ENCODE assay signal across 10 mouse cellular contexts in genomic region chr2:172935776-172936562, GRCm38 (mm10). TPM values are rescaled to one million over a fixed set of nuclear protein-coding genes. Genes with fewer than 3 reads are reported as not detected.
A peak's percentile ranks its signal among the peaks of the same experiment; 100 is the strongest.
DNase-seq lines count a peak whose midpoint lies in the region; ATAC-seq lines count a peak whose summit lies in the region.
"Had no signal": no experiment of that assay in that cellular context is flagged by ENCODE, and none has a peak within 500 bp of the region (broad histone marks: within the 10 kb centered on the region; RNA-seq: fewer than 3 reads in every experiment).

No protein-coding gene starts in this region.

- DNase-seq in forebrain, embryonic 11.5 days (ENCODE audit: low spot score) = peak; percentile 49
- peak; percentile 58 for DNase-seq in embryo, embryonic 10.5 days (ENCODE audit: low spot score)
- DNase-seq in hindbrain, embryonic 14.5 days (ENCODE audit: low spot score) = no peak
- no peak for DNase-seq in adrenal gland, postnatal 14 days
- DNase-seq in spleen, postnatal 36 days (ENCODE audit: low spot score in 2 of 2) = no peak
- no peak for DNase-seq in adrenal gland, adult 18-20 months (ENCODE audit: low spot score in 2 of 2)
- DNase-seq: layer of hippocampus, postnatal 36 days; lung, adult 18-20 months had no signal

- no peak overlapping the region for H3K9ac ChIP-seq in forebrain, embryonic 11.5 days (ENCODE audit: low read length)
- H3K9ac ChIP-seq in forebrain, embryonic 15.5 days (replicated peaks) = no peak overlapping the region
- H3K9ac ChIP-seq in hindbrain, embryonic 14.5 days = 0 out of 2 replicates have a peak overlapping the region, but pooled peaks have one; percentile 31
- no peak overlapping the region for H3K9ac ChIP-seq in midbrain, embryonic 12.5 days (replicated peaks)

- no peaks in the 10 kb centered on the region for H3K36me3 ChIP-seq in forebrain, embryonic 11.5 days (ENCODE audit: control insufficient read depth, insufficient read depth, low read length)
- no peaks in the 10 kb centered on the region for H3K36me3 ChIP-seq in forebrain, embryonic 15.5 days
- no peaks in the 10 kb centered on the region for H3K36me3 ChIP-seq in hindbrain, embryonic 14.5 days (replicated peaks; ENCODE audit: control insufficient read depth, insufficient read depth)
- no peaks in the 10 kb centered on the region for H3K36me3 ChIP-seq in midbrain, embryonic 12.5 days

- 4% methylated on average over 12 of the region's 12 CpGs for WGBS in forebrain, embryonic 11.5 days
- WGBS in forebrain, embryonic 15.5 days = 28% methylated on average over 12 of the region's 12 CpGs
- 16% methylated on average over 12 of the region's 12 CpGs for WGBS in hindbrain, embryonic 14.5 days
- WGBS in midbrain, embryonic 12.5 days = 9% methylated on average over 12 of the region's 12 CpGs

- H3K27ac ChIP-seq in forebrain, embryonic 11.5 days (ENCODE audit: low read depth, low read length) = peak overlapping the region; percentile 41; the same call in 1 of the 2 replicates
- no peak overlapping the region for H3K27ac ChIP-seq in forebrain, embryonic 15.5 days (replicated peaks)
- peak overlapping the region; percentile 38 for H3K27ac ChIP-seq in hindbrain, embryonic 14.5 days
- H3K27ac ChIP-seq in midbrain, embryonic 12.5 days (replicated peaks) = peak overlapping the region; percentile 70

- peaks cover 53% of the 10 kb centered on the region for H3K27me3 ChIP-seq in forebrain, embryonic 11.5 days (ENCODE audit: control insufficient read depth, insufficient read depth, low read length)
- H3K27me3 ChIP-seq in forebrain, embryonic 15.5 days = peaks cover 55% of the 10 kb centered on the region
- H3K27me3 ChIP-seq in hindbrain, embryonic 14.5 days (ENCODE audit: control insufficient read depth, insufficient read depth, low read length) = peaks cover 74% of the 10 kb centered on the region
- peaks cover 90% of the 10 kb centered on the region for H3K27me3 ChIP-seq in midbrain, embryonic 12.5 days

- no peak for ATAC-seq in forebrain, embryonic 11.5 days (replicated peaks; ENCODE audit: low FRiP score)
- ATAC-seq in forebrain, embryonic 15.5 days (replicated peaks) = no peak
- no peak for ATAC-seq in hindbrain, embryonic 14.5 days (ENCODE audit: low FRiP score)
- ATAC-seq in midbrain, embryonic 12.5 days (ENCODE audit: low FRiP score, low read depth) = no peak

- no peak overlapping the region for H3K4me3 ChIP-seq in forebrain, embryonic 11.5 days (ENCODE audit: low read depth, low read length)
- no peak overlapping the region for H3K4me3 ChIP-seq in forebrain, embryonic 15.5 days
- no peak overlapping the region for H3K4me3 ChIP-seq in hindbrain, embryonic 14.5 days (replicated peaks; ENCODE audit: low read length)
- H3K4me3 ChIP-seq in midbrain, embryonic 12.5 days = no peak overlapping the region

- H3K4me2 ChIP-seq in forebrain, embryonic 11.5 days (ENCODE audit: low read depth, low read length, severe bottlenecking) = peak overlapping the region; percentile 46
- no peak overlapping the region for H3K4me2 ChIP-seq in forebrain, embryonic 15.5 days (replicated peaks)
- H3K4me2 ChIP-seq in hindbrain, embryonic 14.5 days (replicated peaks) = peak overlapping the region; percentile 91; the same call in 1 of the 2 replicates
- peak overlapping the region; percentile 54 for H3K4me2 ChIP-seq in midbrain, embryonic 12.5 days (replicated peaks)

- H3K4me1 ChIP-seq in forebrain, embryonic 11.5 days (replicated peaks; ENCODE audit: control insufficient read depth, insufficient read depth, low read length) = peaks cover 38% of the 10 kb centered on the region
- peaks cover 49% of the 10 kb centered on the region for H3K4me1 ChIP-seq in forebrain, embryonic 15.5 days
- H3K4me1 ChIP-seq in hindbrain, embryonic 14.5 days (replicated peaks; ENCODE audit: control insufficient read depth, insufficient read depth, low read length) = peaks cover 55% of the 10 kb centered on the region
- peaks cover 85% of the 10 kb centered on the region for H3K4me1 ChIP-seq in midbrain, embryonic 12.5 days

- no peaks in the 10 kb centered on the region for H3K9me3 ChIP-seq in forebrain, embryonic 11.5 days (ENCODE audit: control insufficient read depth, low read length)
- no peaks in the 10 kb centered on the region for H3K9me3 ChIP-seq in forebrain, embryonic 15.5 days
- H3K9me3 ChIP-seq in hindbrain, embryonic 14.5 days (ENCODE audit: control insufficient read depth, low read length) = no peaks in the 10 kb centered on the region
- H3K9me3 ChIP-seq in midbrain, embryonic 12.5 days = no peaks in the 10 kb centered on the region

RNA-seq across cellular contexts. Expression of gene Bmp7, which starts 4.2 kb away (rescaled TPM):
- polyA plus RNA-seq in forebrain, embryonic 11.5 days (2014; fragmentation: Nextera tagmentation; extraction: Ambion mirVana) = 18.8 and 20.7 TPM in 2 replicates
- 8.4 and 9.5 TPM in 2 replicates for polyA plus RNA-seq in forebrain, embryonic 15.5 days (2015; fragmentation: Nextera tagmentation; extraction: Ambion mirVana)
- polyA plus RNA-seq in hindbrain, embryonic 14.5 days (2014; fragmentation: Nextera tagmentation; extraction: Ambion mirVana) = 16.7 and 18.4 TPM in 2 replicates
- 16.8 and 17.5 TPM in 2 replicates for polyA plus RNA-seq in midbrain, embryonic 12.5 days (2016; fragmentation: Nextera tagmentation; extraction: Ambion mirVana)
- 15.2 and 15.9 TPM in 2 replicates for total RNA-seq in adrenal gland, postnatal 14 days (2021)
- 10 to 100 TPM; 33.4 to 55.2 TPM for total RNA-seq in adrenal gland, adult 18-20 months (2021)

RNA-seq across cellular contexts. Expression of gene Spo11, which starts 41.5 kb away (rescaled TPM):
- 0.47 and 0.71 TPM in 2 replicates for polyA plus RNA-seq in forebrain, embryonic 11.5 days (2014; fragmentation: Nextera tagmentation; extraction: Ambion mirVana)
- 0.46 and 0.97 TPM in 2 replicates for polyA plus RNA-seq in forebrain, embryonic 15.5 days (2015; fragmentation: Nextera tagmentation; extraction: Ambion mirVana)
- polyA plus RNA-seq in hindbrain, embryonic 14.5 days (2014; fragmentation: Nextera tagmentation; extraction: Ambion mirVana) = 0.95 and 1.0 TPM in 2 replicates
- polyA plus RNA-seq in midbrain, embryonic 12.5 days (2016; fragmentation: Nextera tagmentation; extraction: Ambion mirVana) = 0.59 and 0.82 TPM in 2 replicates
- not detected in 2 replicates for total RNA-seq in adrenal gland, postnatal 14 days (2021)
- total RNA-seq in adrenal gland, adult 18-20 months (2021) = not detected
- total RNA-seq: layer of hippocampus, postnatal 36 days had no signal

Comparison
In these comparisons a context has a peak if more than half of its experiments do, and no peak if none do; other contexts are left out.
1. DNase-seq: peak in forebrain, embryonic 11.5 days (single experiment) and embryo, embryonic 10.5 days (single experiment); none in hindbrain, embryonic 14.5 days (single experiment), adrenal gland, postnatal 14 days (single experiment), spleen, postnatal 36 days (0 of 2) and adrenal gland, adult 18-20 months (0 of 2).